In genomic region chr9:34954212-34954611, GRCm38 (mm10) we compare ENCODE assay signal across 8 mouse cellular contexts.
DNase-seq lines count a peak whose midpoint lies in the region; ATAC-seq lines count a peak whose summit lies in the region.

No protein-coding gene starts in this region.

- ATAC-seq in megakaryocyte-erythroid progenitor cell, adult 5-6 weeks (replicated peaks; ENCODE audit: low FRiP score, low TSS enrichment, poor library complexity, severe bottlenecking): no peak

- peak; percentile 27 to 34 for DNase-seq in frontal cortex, postnatal 36 days (ENCODE audit: low spot score in 2 of 2)
- DNase-seq in frontal cortex, postnatal 14 days (ENCODE audit: low spot score in 2 of 2): no peak
- DNase-seq in lung, postnatal 14 days: peak; percentile 15
- DNase-seq in lung, postnatal 4 days: no peak
- DNase-seq in cerebellum, adult 9-11 months: peak; percentile 67
- DNase-seq in left cerebral cortex, postnatal 4 days: peak; percentile 73
- DNase-seq in kidney, postnatal 14 days: no peak

- intact Hi-C loops in left cerebral cortex, postnatal 4 days (cut with DNase I): no loop called here

Comparison
In these comparisons a context has a peak if more than half of its experiments do, and no peak if none do; other contexts are left out.
1. DNase-seq: peak in frontal cortex, postnatal 36 days (2 of 2), lung, postnatal 14 days (single experiment), cerebellum, adult 9-11 months (single experiment) and left cerebral cortex, postnatal 4 days (single experiment); none in frontal cortex, postnatal 14 days (0 of 2), lung, postnatal 4 days (0 of 2) and kidney, postnatal 14 days (single experiment).